Mouse (Mus musculus) T-cell, adult 2 months (primary cell): ENCODE results near the gene Mtus2.
"Not testable (repeated sequence)": the region's sequence is repeated elsewhere in the genome, so short reads cannot be mapped to it uniquely, and the experiment has no call there.

ENCODE experiments used
- DNase-seq: peaks from one replicate; pipeline ENCODE4 v3.0.0; 2022; ENCODE audit warnings: low spot score

Mtus2 gene

DNA sequence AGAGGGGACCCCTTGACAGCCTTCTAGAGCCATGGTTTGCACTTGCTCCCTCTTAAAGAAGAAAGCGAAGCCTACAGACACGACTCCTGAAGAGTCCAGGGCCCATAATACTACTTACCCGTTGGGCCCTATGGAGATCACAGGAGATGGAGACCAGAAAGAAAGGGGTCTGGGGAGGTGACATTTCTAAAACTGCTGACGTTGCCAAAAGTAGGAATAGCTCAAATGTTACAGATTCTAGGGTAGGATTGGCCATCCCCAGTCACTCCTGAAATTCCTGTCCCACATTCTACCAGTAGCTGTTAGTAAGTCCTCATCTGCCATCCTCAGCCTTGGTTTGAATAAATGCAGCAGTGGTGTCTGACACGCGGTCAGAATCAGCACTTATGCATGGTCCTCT, 325.0 kb downstream of the Mtus2 start:
- DNase-seq = no peak

DNA sequence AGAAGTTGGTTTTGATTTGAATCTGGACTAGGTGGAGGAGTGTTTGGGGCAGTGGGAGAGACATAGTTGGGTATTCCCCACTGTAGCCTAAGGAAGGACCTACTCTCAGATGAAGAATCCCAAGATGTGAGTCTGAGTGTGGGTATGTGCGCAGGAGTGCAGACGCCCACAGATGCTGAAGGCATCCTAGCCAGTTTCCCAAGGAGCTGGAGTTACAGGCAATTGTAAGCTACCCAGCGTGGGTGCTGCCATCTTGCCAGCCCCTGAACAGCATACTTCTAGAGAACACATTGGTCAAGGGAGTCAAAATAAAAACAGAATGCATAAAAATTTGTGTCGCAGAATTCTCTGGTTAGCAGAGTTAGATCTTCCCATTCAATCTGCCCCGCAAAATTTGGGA, 325.5 kb downstream of the Mtus2 start:
- DNase-seq = no peak

DNA sequence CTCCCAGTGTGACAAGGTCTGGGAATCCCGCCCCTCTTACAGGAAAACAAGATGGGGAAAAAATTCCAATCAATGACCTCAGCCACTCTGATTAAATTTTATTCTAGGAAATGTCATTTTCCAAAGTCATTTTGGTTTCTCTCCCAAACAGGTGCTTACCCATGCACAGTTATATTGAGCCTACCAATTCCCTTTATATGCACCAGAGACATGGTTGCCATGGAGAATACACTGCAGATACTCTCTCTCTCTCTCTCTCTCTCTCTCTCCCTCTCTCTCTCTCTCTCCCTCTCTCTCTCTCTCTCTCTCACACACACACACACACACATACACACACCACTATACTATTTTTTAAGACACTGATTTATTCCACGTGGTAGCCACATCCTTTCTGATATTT, 326.1 kb downstream of the Mtus2 start:
- no peak for DNase-seq

DNA sequence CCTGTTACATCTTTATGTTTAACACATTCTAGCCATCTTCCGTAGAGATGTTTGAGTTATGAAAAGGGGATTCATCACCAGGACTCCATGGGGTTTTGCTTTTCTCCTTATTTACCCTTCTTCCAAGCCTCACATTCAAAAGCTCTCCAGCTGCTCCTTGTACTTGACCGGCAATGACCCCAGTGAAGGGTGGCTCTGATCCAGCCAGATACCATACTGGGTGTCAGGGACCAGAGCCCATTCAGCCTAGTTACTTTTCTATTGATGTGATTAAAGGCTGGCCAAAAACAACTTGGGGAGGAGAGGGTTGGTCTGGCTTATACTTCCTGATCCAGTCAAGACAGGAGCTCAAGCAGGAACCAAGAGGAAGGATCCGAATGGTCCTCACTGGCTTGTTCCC, 326.5 kb downstream of the Mtus2 start:
- DNase-seq = no peak

DNA sequence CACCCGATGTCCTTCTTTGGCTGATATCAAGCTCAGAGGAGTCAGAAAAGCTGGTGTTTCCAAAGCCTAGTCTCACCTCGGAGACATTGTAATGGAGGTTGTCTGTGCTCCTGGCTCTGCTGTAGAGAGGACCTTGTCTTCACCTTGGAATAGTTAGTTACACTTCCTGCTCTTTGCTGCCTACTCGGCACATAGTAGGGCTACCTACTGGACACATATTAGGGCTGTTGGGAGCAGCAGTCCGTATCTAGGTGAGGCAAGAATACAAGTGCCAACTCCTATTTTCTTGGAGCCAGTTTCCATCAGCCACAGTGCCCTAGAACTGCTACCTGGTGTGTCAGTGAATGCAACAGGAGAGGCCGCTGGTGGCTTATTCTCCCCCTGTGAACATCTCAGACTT, 330.4 kb downstream of the Mtus2 start:
- no peak for DNase-seq

DNA sequence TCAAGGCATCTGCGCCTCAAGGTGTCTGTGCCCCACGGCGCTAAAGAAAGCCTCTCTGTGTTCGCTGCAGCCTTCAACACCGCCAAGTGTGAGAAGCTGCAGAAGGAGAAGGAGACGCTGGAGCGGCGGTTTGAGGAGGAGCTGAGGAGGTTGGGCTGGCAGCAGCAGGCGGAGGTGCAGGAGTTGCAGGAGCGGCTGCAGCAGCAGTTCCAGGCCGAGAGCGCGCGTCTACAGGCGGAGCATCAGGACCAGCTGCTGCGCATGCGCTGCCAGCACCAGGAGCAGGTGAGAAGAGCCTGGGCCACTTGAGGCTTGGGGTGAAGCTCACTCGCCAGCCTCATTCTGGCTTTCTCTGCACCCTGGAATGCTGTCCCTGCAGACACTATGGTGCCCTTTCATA, 331.7 kb downstream of the Mtus2 start:
- no peak for DNase-seq

DNA sequence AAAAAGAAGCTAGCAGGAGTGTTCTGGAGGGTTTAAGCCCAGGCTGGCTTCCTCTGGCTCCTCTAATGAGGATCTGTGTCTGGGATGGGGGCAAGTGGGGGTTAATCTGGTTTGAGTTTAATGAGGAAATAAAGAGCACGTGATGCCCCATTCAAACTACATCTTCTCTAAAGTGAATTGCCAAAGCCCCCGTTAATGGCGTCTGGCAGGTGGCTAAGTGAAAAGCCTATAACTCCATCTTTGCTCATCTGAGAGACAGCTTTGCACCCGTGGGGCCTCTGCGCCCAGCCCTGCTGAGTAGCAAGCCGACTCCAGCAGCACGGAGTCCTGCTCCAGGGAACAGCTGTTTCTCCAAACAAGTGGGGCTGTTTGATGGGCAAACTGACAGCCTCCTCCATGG, 332.8 kb downstream of the Mtus2 start:
- no peak for DNase-seq

DNA sequence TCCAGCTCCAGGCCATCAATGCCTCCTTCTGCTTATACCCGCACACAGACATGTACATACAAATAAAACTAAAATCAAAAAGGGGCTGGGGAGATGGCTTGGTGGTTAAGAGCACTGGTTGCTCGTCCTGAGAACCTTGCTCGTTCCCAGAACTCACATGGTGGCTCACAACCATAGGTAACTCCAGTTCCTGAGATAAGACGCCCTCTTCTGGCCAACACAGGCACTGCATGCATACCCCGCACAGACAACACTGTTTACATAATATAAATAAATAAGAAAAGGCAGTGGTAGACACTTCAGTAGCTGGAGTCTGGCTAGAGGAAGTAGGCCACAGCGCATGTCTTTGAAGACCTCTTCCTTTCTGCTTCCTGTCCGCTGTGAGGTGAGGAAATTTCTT, 335.7 kb downstream of the Mtus2 start:
- no peak for DNase-seq

DNA sequence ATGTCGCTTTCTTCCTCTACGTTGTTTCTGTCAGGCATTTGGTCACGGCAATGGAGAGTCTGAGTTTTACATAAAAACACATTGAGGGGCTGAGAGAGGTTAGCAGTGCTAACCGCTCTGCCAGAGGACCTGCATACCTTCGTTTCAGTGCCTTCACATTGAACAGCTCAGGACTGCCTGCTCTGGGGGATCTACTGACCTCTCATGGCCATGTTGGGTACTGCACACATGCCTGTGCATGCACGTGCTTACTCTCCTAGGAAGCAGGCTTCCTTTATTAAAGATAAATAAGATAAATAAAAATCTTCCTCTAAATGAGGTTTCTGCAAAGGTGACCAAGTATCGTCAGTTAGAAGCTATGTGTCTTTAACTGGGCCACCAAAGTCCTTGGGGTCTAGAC, 336.2 kb downstream of the Mtus2 start:
- DNase-seq = peak; percentile 3

DNA sequence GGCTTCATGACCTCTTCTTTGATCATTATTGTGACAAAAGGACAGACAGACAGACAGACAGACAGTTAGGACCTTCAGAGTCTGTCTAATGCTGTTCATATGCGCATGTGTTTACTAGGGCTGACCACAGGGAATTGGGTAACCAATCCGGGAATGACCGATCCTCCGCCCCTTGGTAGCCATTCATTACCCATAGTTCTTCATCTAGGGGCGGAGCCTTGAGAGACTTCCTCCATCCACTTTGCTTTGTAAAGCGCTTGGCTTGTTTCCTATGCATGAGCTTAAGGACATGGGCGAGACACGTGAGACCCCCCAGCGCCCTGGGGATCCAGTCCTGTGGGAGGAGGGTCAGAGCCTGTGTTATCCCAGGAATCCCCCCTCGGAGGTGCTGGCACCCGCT, 345.8 kb downstream of the Mtus2 start:
- no peak for DNase-seq

DNA sequence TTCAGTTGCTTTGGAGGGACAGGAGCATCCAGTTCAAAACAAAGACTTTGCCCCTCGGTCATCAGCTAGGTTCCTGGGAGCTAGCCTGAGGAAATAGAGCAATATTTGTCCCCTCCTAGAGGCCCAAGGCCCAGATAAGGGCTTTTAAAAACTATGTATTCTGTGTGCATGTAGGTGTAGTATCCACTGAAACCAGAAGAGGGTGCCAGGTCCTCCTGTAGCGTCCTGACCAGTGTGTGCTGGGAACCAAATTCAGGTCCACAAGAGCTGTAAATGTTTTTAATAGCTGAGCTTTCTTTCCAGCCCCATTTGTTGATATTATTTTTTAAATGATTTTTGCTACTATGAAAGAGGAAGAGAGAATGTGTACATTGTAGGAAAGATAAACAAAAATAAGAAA, 347.0 kb downstream of the Mtus2 start:
- no peak for DNase-seq

DNA sequence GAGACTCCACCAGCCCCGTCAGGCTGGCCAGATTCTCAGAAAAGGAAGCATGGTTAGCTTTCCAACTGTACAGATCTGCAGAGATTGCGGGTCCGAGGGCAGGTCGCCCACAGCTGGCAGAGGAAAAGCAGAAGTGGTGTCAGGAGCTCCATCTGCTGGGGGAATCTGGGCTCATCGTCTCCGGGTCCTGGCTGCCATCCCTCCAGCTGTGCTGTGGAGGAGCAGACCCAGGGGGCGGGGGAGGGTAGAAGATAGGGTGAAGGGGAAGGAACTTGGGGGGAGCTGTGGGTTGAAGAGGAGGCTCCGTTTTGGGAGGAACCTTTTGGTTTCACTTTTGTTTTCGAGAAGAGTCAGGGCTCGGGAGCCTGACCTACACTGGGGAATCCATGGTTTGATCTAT, 353.7 kb downstream of the Mtus2 start:
- DNase-seq = peak; percentile 47

DNA sequence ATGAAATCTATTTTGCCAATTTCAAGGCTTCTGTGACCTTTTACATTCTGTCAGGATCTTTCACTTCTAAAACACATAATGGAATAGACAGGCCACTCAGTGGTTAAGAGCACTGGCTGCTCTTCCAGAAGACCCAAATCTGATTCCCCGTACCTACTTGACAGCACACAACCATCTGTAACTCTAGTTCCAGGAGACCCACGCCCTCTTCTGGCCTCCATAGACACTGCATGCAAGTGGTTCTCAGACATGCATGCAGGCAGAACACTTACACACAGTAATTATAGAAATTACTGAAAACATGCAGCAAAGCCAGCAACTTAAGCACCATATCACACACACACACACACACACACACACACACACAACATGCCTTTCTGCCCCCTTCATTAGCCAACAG, 355.3 kb downstream of the Mtus2 start:
- DNase-seq = no peak

DNA sequence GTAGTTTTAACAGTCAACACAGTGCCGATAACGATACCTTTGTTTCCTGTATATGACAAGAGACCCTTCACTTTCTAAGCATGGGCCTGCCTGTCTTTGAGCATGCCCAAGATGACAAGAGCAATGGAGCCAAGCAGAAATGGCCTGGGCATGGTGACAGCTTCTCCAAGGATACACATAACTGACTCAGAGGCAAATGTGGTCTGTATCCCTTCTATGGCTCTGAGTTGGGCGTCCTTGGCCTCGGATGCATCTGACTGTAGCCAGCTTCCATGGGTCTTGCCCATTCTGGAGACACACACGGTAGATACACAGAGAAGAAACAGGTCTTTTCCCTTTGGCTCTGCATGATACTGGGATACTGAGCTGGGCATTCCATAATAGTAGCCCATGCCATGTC, 357.8 kb downstream of the Mtus2 start:
- DNase-seq = no peak

DNA sequence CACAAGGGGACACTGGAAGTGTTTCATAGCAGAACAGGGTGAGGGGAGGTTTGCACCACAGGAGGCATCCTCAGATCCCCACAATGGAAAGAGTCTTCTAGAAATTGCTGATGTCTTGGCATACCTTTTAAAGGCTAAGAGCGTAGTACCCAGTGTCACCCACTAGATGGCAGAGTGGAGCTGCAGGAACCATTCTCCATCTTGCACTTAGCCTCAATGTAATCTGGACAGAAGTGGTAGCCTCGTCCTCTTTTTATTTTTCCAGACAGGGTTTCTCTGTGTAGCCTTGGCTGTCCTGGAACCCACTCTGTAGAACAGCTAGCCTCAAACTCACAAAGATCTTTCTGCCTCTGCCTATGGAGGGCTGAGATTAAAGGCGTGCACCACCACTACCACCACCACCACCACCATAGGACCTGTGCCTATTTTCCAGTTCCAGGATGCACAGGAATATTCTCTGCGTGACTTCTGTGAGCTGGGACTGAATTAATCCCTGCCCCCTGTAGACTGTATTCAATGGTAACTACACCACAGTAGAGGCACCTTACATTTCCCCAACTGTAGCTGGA, 368.3 kb downstream of the Mtus2 start:
- DNase-seq = peak; percentile 45

DNA sequence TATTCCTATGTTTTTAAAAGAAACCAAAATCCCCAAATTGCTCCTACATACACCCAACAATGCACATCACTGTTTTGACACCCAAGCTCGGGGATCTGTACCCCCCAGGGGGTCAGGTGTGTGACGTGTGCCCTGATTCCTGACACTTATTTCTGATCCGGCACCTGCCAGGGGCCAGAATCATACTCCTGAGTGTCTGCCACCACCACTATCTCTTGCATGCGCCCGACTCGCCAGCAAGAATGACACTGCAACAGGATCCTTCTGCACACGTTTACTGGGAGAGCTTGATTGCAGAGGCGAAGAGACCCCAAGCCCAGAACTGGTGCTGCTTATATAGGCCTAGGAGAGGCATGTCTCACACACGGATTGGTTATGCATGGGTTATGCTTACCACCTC, 369.2 kb downstream of the Mtus2 start:
- not testable (repeated sequence) for DNase-seq

DNA sequence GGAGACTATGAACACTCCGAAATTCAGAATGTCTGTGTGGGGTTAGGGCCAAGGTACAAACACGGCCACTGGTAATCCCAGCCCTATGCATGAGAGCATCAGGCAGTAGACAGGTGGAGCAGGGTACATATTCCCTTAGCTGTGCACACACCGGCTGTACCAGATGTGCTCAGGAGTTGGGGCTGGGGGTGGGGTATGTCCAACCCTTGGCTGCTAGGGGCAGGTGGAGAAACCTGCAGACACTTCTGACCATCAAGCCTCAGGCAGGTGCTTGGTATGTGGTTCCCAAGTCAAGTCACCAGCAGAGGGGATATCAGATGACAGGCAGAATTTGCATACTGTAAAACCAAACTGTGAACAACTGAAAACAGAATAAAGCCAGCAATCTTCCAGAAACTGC, 371.9 kb downstream of the Mtus2 start:
- DNase-seq = no peak

DNA sequence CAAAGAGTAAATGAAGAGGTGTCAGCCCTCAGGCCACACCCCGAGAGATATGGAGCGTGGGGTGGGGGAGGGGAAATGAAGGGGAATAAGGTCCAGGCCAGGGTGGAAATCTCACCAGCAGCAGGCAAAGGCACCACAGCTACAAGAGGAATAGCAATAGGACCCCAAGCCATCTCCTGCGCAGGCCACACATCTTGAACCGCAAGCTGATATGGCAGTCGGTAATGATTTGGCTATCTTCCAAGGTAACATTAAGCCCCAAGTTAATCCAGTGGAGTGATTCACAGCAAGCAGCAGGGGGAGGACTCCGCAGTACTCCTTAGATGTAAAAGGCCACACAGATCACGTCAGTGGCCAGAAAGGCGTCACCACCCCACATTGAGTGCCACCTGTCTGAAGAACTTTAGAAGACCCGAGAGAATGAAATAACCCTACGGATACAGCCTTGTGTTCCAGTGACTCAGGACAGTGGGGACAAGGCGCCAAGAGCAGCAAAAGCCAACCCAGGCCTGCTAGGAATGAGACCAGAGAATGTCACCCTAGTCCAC, 374.2 kb downstream of the Mtus2 start:
- no peak for DNase-seq

DNA sequence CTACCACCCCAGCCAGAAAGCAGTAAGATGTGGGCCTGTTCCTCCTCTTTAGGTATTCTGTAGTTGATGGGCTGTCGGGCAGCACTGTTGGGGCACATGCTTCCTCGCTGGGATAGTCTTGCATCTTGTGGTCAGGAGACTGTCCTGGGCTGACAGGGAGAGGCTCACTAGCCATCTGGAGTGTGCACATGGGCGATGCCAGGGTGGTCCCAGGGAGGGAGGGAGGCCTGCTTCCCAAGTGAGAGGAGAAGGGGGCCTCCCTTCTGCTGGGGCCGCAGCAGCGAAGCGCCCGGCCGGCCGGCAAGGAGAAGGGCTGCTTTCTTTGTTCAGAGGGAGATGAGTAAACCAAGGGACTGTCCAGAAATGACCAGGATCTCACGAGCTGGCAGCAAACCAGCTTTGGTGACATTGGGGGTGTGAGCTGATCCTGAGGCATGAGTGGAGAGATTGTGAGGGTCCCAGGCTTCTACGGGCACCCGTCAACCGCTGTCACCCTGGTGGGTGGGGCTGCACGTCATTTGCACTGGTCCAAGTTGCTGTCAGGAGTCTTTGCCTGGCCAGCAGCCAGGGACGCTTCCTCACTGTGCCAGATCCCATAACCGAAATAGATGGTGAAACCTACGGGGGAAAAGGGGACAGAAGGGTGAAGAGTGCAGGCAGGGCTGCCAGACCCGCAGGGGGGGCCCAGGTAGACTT, 375.0 kb downstream of the Mtus2 start:
- DNase-seq = no peak

DNA sequence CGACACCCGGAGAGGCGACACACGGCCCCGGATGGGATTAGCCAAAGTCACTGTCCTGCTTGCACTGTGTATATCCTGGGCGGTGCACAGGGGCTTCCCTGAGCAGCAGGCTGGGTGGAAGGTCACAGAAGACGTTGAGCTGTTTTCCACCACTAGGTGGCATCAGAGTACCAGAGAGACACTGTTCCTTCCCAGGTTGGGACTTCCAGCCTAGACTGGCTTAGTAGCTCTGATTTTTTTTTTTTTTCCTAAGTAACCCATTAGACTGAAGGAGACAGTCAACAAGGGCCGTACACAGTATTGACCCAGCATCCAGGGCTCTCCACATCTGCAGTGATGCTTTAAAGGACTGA, 375.5 kb downstream of the Mtus2 start:
- DNase-seq = peak; percentile 46

DNA sequence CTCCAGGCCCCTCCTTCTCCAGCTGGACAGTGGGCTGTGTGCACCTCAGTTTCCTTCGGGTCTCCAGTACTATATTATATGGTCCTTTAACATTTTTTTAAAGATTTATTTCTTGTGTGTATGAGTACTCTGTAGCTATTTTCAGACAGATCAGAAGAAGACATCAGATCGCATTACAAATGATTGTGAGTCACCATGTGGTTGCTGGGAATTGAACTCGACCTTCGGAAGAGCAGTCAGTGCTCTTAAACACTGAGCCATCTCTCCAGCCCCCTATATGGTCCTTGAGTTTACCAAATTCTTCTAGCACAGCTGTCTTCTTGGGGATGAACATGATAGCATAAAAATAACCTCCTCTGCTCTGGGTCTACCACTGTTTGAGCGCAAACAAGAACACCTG, 382.0 kb downstream of the Mtus2 start:
- no peak for DNase-seq

DNA sequence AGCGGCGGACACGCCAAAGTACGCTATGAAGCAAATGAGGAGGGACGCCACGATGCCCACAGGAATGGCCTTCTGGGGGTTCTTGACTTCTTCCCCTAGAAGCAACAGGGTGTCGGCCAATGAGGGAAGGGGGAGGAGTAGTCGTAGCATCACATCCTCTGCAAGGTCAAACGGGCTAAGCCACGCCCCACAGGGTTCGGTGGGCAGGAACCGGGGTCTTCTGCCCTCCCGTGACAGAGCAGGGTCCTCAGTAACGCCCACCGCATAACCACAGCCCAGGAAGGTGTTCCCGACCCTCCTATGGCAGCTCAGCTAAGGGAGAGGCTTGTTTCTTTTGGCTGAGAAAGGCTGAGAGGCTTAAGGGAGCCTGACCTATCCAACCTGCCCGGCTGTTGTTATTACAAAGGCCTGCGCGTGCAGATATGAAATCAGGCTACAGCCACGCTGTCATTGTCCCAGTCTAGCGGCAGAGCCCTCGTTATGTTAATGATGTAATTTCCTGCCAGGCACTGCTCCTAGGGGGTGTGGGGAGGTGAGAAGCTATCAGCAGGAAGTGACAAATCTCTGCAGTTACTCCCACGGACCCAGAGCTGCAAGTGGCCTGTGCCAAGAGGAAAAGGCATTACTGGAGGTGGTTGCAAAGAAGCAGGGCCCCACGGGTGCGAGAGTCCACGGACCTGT, 385.1 kb downstream of the Mtus2 start:
- DNase-seq = peak; percentile 70

DNA sequence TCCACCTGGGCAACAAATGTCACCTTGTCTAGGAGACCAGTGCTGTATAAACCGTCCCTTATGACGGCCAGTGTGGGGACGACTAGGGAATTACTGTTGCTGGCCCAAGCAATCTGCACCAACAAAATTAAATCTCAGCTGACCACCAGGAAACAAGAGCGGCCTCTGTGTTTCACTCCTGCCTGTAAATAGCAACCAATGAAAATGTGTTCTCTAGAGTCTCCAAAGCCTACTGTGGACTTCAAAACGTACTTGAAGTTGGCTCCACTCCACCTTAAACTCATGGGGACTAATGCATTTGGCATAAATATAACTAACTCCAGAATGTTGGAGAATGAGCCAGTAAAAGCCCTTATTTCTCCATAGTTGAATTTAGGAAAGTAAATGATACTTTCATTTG, 387.3 kb downstream of the Mtus2 start:
- no peak for DNase-seq

DNA sequence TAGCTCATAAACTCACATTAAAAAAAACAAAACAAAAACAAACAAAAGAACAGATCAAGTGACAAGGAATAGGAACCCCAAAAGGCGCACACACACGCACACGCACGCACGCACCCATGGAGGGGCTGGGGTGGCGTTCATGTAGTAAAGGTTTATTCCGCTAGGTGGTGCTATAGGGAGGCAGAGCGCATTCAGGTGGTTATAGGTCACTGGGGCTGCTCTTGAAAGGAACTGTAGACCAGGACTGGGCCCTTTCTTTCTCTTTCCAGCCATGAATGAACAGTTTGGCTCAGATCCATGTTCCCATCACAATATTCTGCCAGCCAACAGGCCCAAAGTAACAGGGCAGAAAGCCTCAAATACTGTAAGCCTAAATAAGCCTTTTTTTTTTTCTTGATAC, 389.4 kb downstream of the Mtus2 start:
- no peak for DNase-seq
